Mouse (Mus musculus): ENCODE measurements at regions not wholly inside any gene's neighbourhood (a gene's known extent, or its start where the extent isn't known, plus 50 kb on each side); places are given as distances from the start of the nearest gene placed in this dataset.

- TF ChIP-seq CTCF (IDR thresholded peaks at IDR 0.05; ENCODE audit: low read depth, low read length) (no peak), GATA1 (IDR thresholded peaks at IDR 0.05; ENCODE audit: borderline replicate concordance, low read length) (no peak)
These were observed 107.7 kb upstream of the Cox10 start for GRCm38 (mm10) chr11:64187007-64187406.

Data from G1E (cell line).